Mouse (Mus musculus): ENCODE results near the gene Tmem25. TPM values are rescaled to one million over a fixed set of nuclear protein-coding genes. Genes with fewer than 3 reads are reported as not detected.

Tmem25 gene
- polyA plus RNA-seq, 1 experiment, result not detected

DNA sequence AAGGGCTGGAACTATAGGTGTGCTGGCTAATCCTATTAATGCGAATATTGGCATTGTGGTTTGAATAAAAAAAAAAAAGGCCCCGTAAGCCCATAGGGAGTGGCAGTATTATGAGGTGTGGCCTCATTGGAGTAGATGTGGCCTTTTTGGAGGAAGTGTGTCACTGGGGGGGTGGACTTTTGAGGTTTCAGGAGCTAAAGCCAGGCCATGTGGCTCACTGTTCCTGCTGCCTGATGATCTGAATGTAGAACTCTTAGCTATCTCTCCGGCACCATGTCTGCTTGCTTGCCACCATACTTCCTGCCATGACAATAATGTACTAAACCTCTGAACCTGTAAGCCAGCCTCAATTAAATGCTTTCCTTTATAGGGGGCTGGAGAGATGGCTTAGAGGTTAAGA is 51.8 kb downstream of the Tmem25 start:
- Histone ChIP-seq H3K27me3 (ENCODE audit: control insufficient read depth) (no peaks in the 10 kb centered on the region), H3K4me3 (replicated peaks) (no peak overlapping the region), H3K36me3 (ENCODE audit: control insufficient read depth) (peaks cover 93% of the 10 kb centered on the region), H3K4me1 (ENCODE audit: control insufficient read depth) (no peaks in the 10 kb centered on the region), H3K9me3 (ENCODE audit: control insufficient read depth, low read length) (no peaks in the 10 kb centered on the region)
- TF ChIP-seq TAL1 (IDR thresholded peaks at IDR 0.05; ENCODE audit: low read length) (no peak), GATA1 (IDR thresholded peaks at IDR 0.05; ENCODE audit: low read length) (no peak)

- Histone ChIP-seq H3K27me3 (ENCODE audit: control insufficient read depth) (no peaks in the 10 kb centered on the region), H3K4me3 (replicated peaks) (no peak overlapping the region), H3K36me3 (ENCODE audit: control insufficient read depth) (peaks cover 90% of the 10 kb centered on the region), H3K9me3 (ENCODE audit: control insufficient read depth, low read length) (no peaks in the 10 kb centered on the region), H3K4me1 (ENCODE audit: control insufficient read depth) (no peaks in the 10 kb centered on the region)
- no peak for TF ChIP-seq TAL1 (IDR thresholded peaks at IDR 0.05; ENCODE audit: low read length)
- no peak for TF ChIP-seq GATA1 (IDR thresholded peaks at IDR 0.05; ENCODE audit: low read length)
Observed at GRCm38 (mm10) chr9:44746666-44747065, 52.4 kb downstream of the Tmem25 start.

DNA sequence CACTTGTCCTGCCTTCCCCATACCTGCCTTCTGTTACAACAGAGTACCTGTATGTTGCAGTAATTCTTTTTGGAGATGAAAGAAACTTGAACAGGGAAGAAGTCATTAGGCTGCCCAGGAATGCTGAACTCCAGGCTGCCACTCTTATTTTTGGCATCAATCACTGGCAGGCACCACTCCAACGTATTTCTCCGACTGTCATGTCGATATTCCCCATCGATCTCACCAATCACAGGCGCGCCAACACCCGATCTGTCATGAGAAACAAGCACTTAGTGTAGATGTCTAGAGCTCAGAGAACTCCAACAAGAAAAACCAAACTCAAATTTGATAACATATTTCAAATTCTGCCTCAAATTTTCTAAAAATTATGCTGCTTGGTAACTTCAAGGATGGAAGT is 53.7 kb downstream of the Tmem25 start:
- no peaks in the 10 kb centered on the region for H3K27me3 ChIP-seq (ENCODE audit: control insufficient read depth)
- no peak overlapping the region for H3K4me3 ChIP-seq (replicated peaks)
- H3K4me1 ChIP-seq (ENCODE audit: control insufficient read depth), result no peaks in the 10 kb centered on the region
- peaks cover 83% of the 10 kb centered on the region for H3K36me3 ChIP-seq (ENCODE audit: control insufficient read depth)
- no peaks in the 10 kb centered on the region for H3K9me3 ChIP-seq (ENCODE audit: control insufficient read depth, low read length)
- no peak for TF ChIP-seq TAL1 (IDR thresholded peaks at IDR 0.05; ENCODE audit: low read length)
- TF ChIP-seq GATA1 (IDR thresholded peaks at IDR 0.05; ENCODE audit: low read length), result no peak

Other genes with a start within 250 kb of the Tmem25 start
- not detected in 2 replicates for gene Cxcr5, start 237.4 kb downstream of the Tmem25 start, polyA plus RNA-seq (2012)
- 1.2 and 1.7 TPM in 2 replicates for gene Ddx6, start 194.4 kb downstream of the Tmem25 start, polyA plus RNA-seq (2012)
- gene Treh, start 126.1 kb downstream of the Tmem25 start, polyA plus RNA-seq (2012), result not detected in 2 replicates
- gene Phldb1, start 64.1 kb downstream of the Tmem25 start, polyA plus RNA-seq (2012), result 0.15 and 0.23 TPM in 2 replicates
- gene Arcn1, start 31.5 kb downstream of the Tmem25 start, polyA plus RNA-seq (2012), result 0.33 and 0.52 TPM in 2 replicates
- gene Ift46, start 31.4 kb downstream of the Tmem25 start, polyA plus RNA-seq (2012), result 0.29 and 0.86 TPM in 2 replicates
- gene Ttc36, start 3.8 kb upstream of the Tmem25 start, polyA plus RNA-seq (2012), result 0.12 and 0.83 TPM in 2 replicates
- gene Kmt2a, start 82.0 kb upstream of the Tmem25 start, polyA plus RNA-seq (2012), result 0.29 and 0.38 TPM in 2 replicates
- gene Atp5l, start 121.4 kb upstream of the Tmem25 start, polyA plus RNA-seq (2012), result 7.2 and 8.5 TPM in 2 replicates
- gene Ube4a, start 166.3 kb upstream of the Tmem25 start, polyA plus RNA-seq (2012), result 0.21 and 0.31 TPM in 2 replicates
- not detected in 2 replicates for gene Cd3g, start 181.1 kb upstream of the Tmem25 start, polyA plus RNA-seq (2012)
- not detected in 2 replicates for gene Cd3d, start 182.5 kb upstream of the Tmem25 start, polyA plus RNA-seq (2012)
- gene Cd3e, start 210.3 kb upstream of the Tmem25 start, polyA plus RNA-seq (2012), result 0.02 TPM in 1 of 2 replicates, not detected in the other
- gene Mpzl2, start 240.5 kb upstream of the Tmem25 start, polyA plus RNA-seq (2012), result not detected in 2 replicates

All from erythroblast, embryonic 14.5 days (primary cell).